Mouse (Mus musculus) MEL (cell line): ENCODE measurements at regions not wholly inside any gene's neighbourhood (a gene's known extent, or its start where the extent isn't known, plus 50 kb on each side); places are given as distances from the start of the nearest gene placed in this dataset.

Source experiments
- BHLHE40 ChIP-seq: IDR thresholded peaks from 2 replicates; pipeline ENCODE4 v1.6.1; 2012; ENCODE audit warnings: low read depth, mild to moderate bottlenecking, inconsistent platforms, low read length, improper control_type of control experiment, borderline replicate concordance
- CTCF ChIP-seq, 3 experiments: IDR thresholded peaks in 2 of 3; conservative IDR thresholded peaks in 1 of 3; 2 replicates each; pipeline ENCODE4 v1.5.1; 2011 to 2012; ENCODE audit warnings: low read length in 3 of 3, low read depth in 2 of 3, mild to moderate bottlenecking in 2 of 3, improper control_type of control experiment in 1 of 3, inconsistent platforms in 1 of 3, mixed read lengths in 1 of 3, moderate library complexity in 1 of 3; ENCODE audit not compliant: control insufficient read depth in 1 of 3, insufficient read depth in 1 of 3, poor library complexity in 1 of 3, severe bottlenecking in 1 of 3
- EP300 ChIP-seq, 2 experiments: IDR thresholded peaks; 2 replicates each; pipeline ENCODE4 v1.6.1; 2011; ENCODE audit warnings: improper control_type of control experiment in 2 of 2, low read length in 2 of 2, low read depth in 1 of 2, mild to moderate bottlenecking in 1 of 2
- HCFC1 ChIP-seq: IDR thresholded peaks from 2 replicates; pipeline ENCODE4 v1.6.1; 2012; ENCODE audit warnings: low read depth, mild to moderate bottlenecking, inconsistent platforms, low read length, improper control_type of control experiment, moderate library complexity
- MAZ ChIP-seq: IDR thresholded peaks from 2 replicates; pipeline ENCODE4 v1.6.1; 2012; ENCODE audit warnings: low read depth, mild to moderate bottlenecking, inconsistent platforms, low read length, improper control_type of control experiment
- MEF2A ChIP-seq: IDR thresholded peaks from 2 replicates; pipeline ENCODE4 v1.6.1; 2014; ENCODE audit warnings: low read depth, mild to moderate bottlenecking, inconsistent platforms, low read length, improper control_type of control experiment; ENCODE audit not compliant: poor library complexity, insufficient replicate concordance, severe bottlenecking; ENCODE audit errors: extremely low read depth
- POLR2A ChIP-seq, 2 experiments: IDR thresholded peaks; 2 replicates each; pipeline ENCODE4 v1.6.1; 2011 to 2012; ENCODE audit warnings: low read length in 2 of 2, mild to moderate bottlenecking in 2 of 2, control low read depth in 1 of 2, improper control_type of control experiment in 1 of 2, low read depth in 1 of 2, moderate library complexity in 1 of 2; ENCODE audit not compliant: control insufficient read depth in 1 of 2, insufficient read depth in 1 of 2, poor library complexity in 1 of 2
- TBP ChIP-seq: IDR thresholded peaks from 2 replicates; pipeline ENCODE4 v1.8.0; 2011; ENCODE audit warnings: low read depth, low read length, improper control_type of control experiment
- USF1 ChIP-seq: IDR thresholded peaks from 2 replicates; pipeline ENCODE4 v1.6.1; 2014; ENCODE audit warnings: low read depth, mild to moderate bottlenecking, inconsistent platforms, low read length, improper control_type of control experiment, moderate library complexity
- USF2 ChIP-seq, 2 experiments: IDR thresholded peaks; 2 replicates each; pipeline ENCODE4 v1.6.1; 2011 to 2012; ENCODE audit warnings: improper control_type of control experiment in 2 of 2, low read length in 2 of 2, borderline replicate concordance in 1 of 2, inconsistent platforms in 1 of 2, low read depth in 1 of 2, mild to moderate bottlenecking in 1 of 2; ENCODE audit not compliant: insufficient read depth in 1 of 2
- ZC3H11A ChIP-seq: IDR thresholded peaks from 2 replicates; pipeline ENCODE4 v1.6.1; 2012; ENCODE audit warnings: low read depth, mild to moderate bottlenecking, inconsistent platforms, low read length, improper control_type of control experiment
- ZNF384 ChIP-seq: IDR thresholded peaks from 2 replicates; pipeline ENCODE4 v1.6.1; 2012; ENCODE audit warnings: low read depth, mild to moderate bottlenecking, inconsistent platforms, low read length, improper control_type of control experiment

- TF ChIP-seq USF2 (IDR thresholded peaks at IDR 0.05; ENCODE audit: borderline replicate concordance in 1 of 2, insufficient read depth in 1 of 2, low read depth in 1 of 2, low read length in 2 of 2) (no peak), EP300 (IDR thresholded peaks at IDR 0.05; ENCODE audit: low read depth in 1 of 2, low read length in 2 of 2) (no peak), HCFC1 (no peak), TBP (no peak), CTCF (IDR thresholded peaks at IDR 0.05 in 2 of 3, conservative IDR thresholded peaks at IDR 0.05 in 1 of 3; ENCODE audit: control insufficient read depth in 1 of 3, insufficient read depth in 1 of 3, low read depth in 2 of 3, low read length in 3 of 3, poor library complexity in 1 of 3, severe bottlenecking in 1 of 3) (no peak), BHLHE40 (no peak), MEF2A (no peak), ZNF384 (no peak), USF1 (no peak), MAZ (no peak), ZC3H11A (no peak), POLR2A (IDR thresholded peaks at IDR 0.05; ENCODE audit: control insufficient read depth in 1 of 2, insufficient read depth in 1 of 2, low read depth in 1 of 2, low read length in 2 of 2, poor library complexity in 1 of 2) (no peak)
Observed at GRCm38 (mm10) chr12:70684354-70684753, 141.0 kb upstream of the Frmd6 start.
